Mouse (Mus musculus) midbrain, postnatal 0 days (tissue): ENCODE measurements around the gene Phlpp2. TPM values are rescaled to one million over a fixed set of nuclear protein-coding genes. Genes with fewer than 3 reads are reported as not detected.

Experiments used
- ATAC-seq: fragments of 200-750 bp; cut with Nextera tagmentation; 2 replicates; pipeline ENCODE4 v1.8.0; 2017; ENCODE audit warnings: moderate number of reproducible peaks, mild to moderate bottlenecking, moderate TSS enrichment, moderate library complexity; ENCODE audit not compliant: low FRiP score
- DNase-seq: peaks from one replicate; pipeline ENCODE4 v3.0.0-alpha.2; 2015; ENCODE audit warnings: low spot score
- H3K27ac ChIP-seq: fragments of 300-500 bp; sonication (generic); 2 replicates; pipeline ENCODE4 v1.5.1; 2014; ENCODE audit warnings: low read depth, mild to moderate bottlenecking, low read length, mixed read lengths
- H3K27me3 ChIP-seq: fragments of 300-500 bp; sonication (generic); 2 replicates; pipeline ENCODE4 v1.6.1; 2014; ENCODE audit warnings: low read length, control low read depth, mixed read lengths; ENCODE audit not compliant: insufficient read depth
- H3K36me3 ChIP-seq: fragments of 300-500 bp; sonication (generic); 2 replicates; pipeline ENCODE4 v1.6.1; 2014; ENCODE audit warnings: low read length, control low read depth, mixed read lengths; ENCODE audit not compliant: insufficient read depth
- H3K4me1 ChIP-seq: fragments of 300-500 bp; sonication (generic); 2 replicates; pipeline ENCODE4 v1.6.1; 2014; ENCODE audit warnings: mild to moderate bottlenecking, control low read depth, antibody characterized with exemption, low read length, mixed read lengths; ENCODE audit not compliant: insufficient read depth
- H3K4me2 ChIP-seq: fragments of 300-500 bp; sonication (generic); 2 replicates; pipeline ENCODE4 v1.6.1; 2014; ENCODE audit warnings: low read depth, mild to moderate bottlenecking, low read length, mixed read lengths; ENCODE audit not compliant: poor library complexity, severe bottlenecking
- H3K4me3 ChIP-seq: fragments of 300-500 bp; sonication (generic); 2 replicates; pipeline ENCODE4 v1.5.1; 2014; ENCODE audit warnings: low read depth, mild to moderate bottlenecking, low read length, moderate library complexity
- H3K9ac ChIP-seq: fragments of 300-500 bp; sonication (generic); replicated peaks from 2 replicates; pipeline ENCODE4 v1.6.1; 2014; ENCODE audit warnings: mild to moderate bottlenecking, low read length, moderate library complexity, mixed read lengths; ENCODE audit not compliant: poor library complexity, severe bottlenecking
- H3K9me3 ChIP-seq: fragments of 300-500 bp; sonication (generic); 2 replicates; pipeline ENCODE4 v1.6.1; 2016; ENCODE audit warnings: low read length, control low read depth
- CTCF ChIP-seq: IDR thresholded peaks from 2 replicates; pipeline ENCODE4 v1.5.1; 2016; ENCODE audit warnings: antibody characterized with exemption, mild to moderate bottlenecking
- WGBS: fragments of 180-500 bp; shearing (Covaris S2); extraction: QIAGEN DNeasy Blood & Tissue Kit; methylation state at CpG from one replicate; pipeline ENCODE4 v1.1.7; 2014; 5-methylcytosine and 5-hydroxymethylcytosine counted together
- polyA plus RNA-seq: library from polyadenylated mRNA; unstranded; fragments of >200 nt; fragmentation: Nextera tagmentation; extraction: Ambion mirVana; gene quantifications from 2 replicates; pipeline ENCODE4 v1.2.1, GENCODE M21; 2015
- total RNA-seq: library from RNA; depleted of rRNA; stranded (reverse); fragments of >200 nt; gene quantifications from 2 replicates; pipeline ENCODE4 v1.2.3, GENCODE M21; 2014

Gene Phlpp2
- total and polyA plus RNA-seq, 2 experiments from 2014 or later, result 4.7 to 11.6 TPM

DNA sequence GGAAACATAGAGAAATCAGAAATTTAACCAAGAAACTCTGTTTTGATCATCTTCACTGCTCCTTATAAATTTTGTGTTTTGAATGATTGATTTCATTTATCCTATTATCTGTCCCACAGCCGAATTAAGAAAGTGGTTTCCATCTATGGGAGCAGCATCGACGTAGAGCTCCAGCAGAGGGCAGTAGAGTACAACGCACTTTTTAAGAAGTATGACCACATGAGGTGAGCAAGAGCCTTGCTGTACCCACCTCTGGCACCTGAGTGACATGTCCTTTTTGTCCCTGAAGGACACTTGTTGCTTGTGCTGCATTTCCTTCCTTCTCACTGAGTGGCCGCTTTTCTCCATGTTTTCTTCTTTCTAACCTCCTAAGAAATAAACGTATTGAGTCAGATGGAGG lies 14.9 kb upstream of the Phlpp2 start:
- 44% methylated on average over 6 of the region's 6 CpGs for WGBS

DNA sequence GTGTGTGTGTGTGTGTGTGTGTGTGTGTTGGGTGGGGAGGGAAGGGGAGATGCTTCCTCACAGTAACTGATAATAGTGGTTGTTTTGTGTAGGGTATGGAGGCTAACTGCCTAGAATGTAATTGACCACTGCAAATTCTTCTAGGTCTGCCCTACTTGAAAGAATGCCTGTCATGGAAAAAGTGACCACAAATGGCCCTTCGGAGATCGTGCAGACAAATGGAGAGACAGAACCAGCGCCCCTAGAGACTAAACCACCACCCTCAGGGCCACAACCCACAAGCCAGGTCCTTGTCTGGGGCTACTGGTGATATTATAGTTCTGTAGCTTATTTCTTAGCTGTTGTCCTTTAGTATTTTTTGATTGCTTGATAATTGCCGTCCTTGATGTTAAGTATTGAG lies 13.8 kb upstream of the Phlpp2 start:
- Histone ChIP-seq H3K9ac (no peak overlapping the region), H3K4me3 (no peak overlapping the region), H3K4me2 (no peak overlapping the region), H3K27me3 (no peaks in the 10 kb centered on the region), H3K9me3 (no peaks in the 10 kb centered on the region), H3K4me1 (no peaks in the 10 kb centered on the region), H3K36me3 (peaks cover 45% of the 10 kb centered on the region), H3K27ac (no peak overlapping the region)
- ATAC-seq (no peak), DNase-seq (no peak)
- whole genome bisulfite sequencing, result 87% methylated on average over 4 of the region's 4 CpGs
- no peak for TF ChIP-seq CTCF

More for the DNA sequence above, 14.9 kb upstream of the Phlpp2 start:
- Histone ChIP-seq H3K9ac (no peak overlapping the region), H3K9me3 (no peaks in the 10 kb centered on the region), H3K27me3 (no peaks in the 10 kb centered on the region), H3K4me3 (no peak overlapping the region), H3K4me1 (no peaks in the 10 kb centered on the region), H3K27ac (no peak overlapping the region), H3K4me2 (no peak overlapping the region), H3K36me3 (peaks cover 43% of the 10 kb centered on the region)
- TF ChIP-seq CTCF, result peak; percentile 91
- peak; percentile 78 for DNase-seq
- no peak for ATAC-seq

GRCm38 (mm10) chr8:109855451-109855850 lies 12.9 kb upstream of the Phlpp2 start:
- 98% methylated on average over 6 of the region's 6 CpGs for WGBS

DNA sequence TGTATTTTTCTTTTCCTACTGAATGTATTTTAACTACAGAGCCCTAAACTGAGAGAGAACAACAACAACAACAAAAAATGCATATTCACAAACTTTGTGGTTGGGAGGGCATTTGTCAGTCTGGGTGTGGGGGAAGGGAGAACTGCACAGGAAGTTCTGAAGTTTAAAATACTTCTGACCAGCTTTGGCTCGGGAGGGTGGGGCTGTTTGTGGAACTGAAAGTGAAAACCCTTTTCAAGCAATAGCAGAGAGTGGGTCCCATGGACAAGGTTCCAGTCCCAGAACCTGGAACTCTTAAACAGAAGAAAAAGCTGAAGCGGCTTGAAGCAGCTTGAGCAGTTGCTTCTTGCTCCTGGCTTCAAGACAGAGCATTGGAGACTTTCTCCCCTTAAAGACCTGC lies 4.9 kb upstream of the Phlpp2 start:
- no peaks in the 10 kb centered on the region for H3K4me1 ChIP-seq
- H3K4me2 ChIP-seq, result no peak overlapping the region
- DNase-seq, result no peak
- no peak for ATAC-seq
- H3K36me3 ChIP-seq, result peaks cover 33% of the 10 kb centered on the region
- H3K27ac ChIP-seq, result no peak overlapping the region
- H3K27me3 ChIP-seq, result no peaks in the 10 kb centered on the region
- H3K9me3 ChIP-seq, result no peaks in the 10 kb centered on the region
- WGBS, result 86% methylated on average over 2 of the region's 2 CpGs
- no peak for TF ChIP-seq CTCF
- H3K9ac ChIP-seq, result no peak overlapping the region
- H3K4me3 ChIP-seq, result no peak overlapping the region

More at GRCm38 (mm10) chr8:109855451-109855850, 12.9 kb upstream of the Phlpp2 start:
- ATAC-seq, result no peak
- no peak overlapping the region for H3K4me2 ChIP-seq
- H3K27ac ChIP-seq, result no peak overlapping the region
- H3K4me3 ChIP-seq, result no peak overlapping the region
- TF ChIP-seq CTCF, result no peak
- H3K36me3 ChIP-seq, result peaks cover 50% of the 10 kb centered on the region
- no peaks in the 10 kb centered on the region for H3K27me3 ChIP-seq
- DNase-seq, result no peak
- H3K9ac ChIP-seq, result no peak overlapping the region
- H3K9me3 ChIP-seq, result no peaks in the 10 kb centered on the region
- no peaks in the 10 kb centered on the region for H3K4me1 ChIP-seq

DNA sequence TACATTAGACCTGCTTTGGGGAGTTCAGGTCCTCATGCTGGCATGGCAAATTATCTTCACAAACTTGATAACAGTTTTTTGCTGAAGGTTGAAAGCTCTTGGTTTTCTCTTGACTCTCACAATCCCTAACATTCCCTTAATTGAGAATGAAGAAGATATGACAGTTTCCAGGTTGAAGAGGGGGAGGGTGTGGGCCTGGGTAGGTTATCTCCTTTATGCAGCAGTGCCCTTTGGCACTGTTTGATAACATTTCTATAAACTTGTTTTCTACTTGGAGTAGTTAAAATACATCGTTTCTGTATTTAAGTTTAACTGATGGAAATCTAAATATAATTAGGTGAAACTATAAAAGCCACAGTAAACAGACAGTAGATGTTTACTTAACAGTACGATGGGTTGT lies 3.5 kb upstream of the Phlpp2 start:
- Histone ChIP-seq H3K27ac (no peak overlapping the region), H3K9ac (no peak overlapping the region), H3K4me3 (no peak overlapping the region), H3K4me1 (no peaks in the 10 kb centered on the region), H3K27me3 (no peaks in the 10 kb centered on the region), H3K36me3 (peaks cover 26% of the 10 kb centered on the region), H3K4me2 (no peak overlapping the region), H3K9me3 (no peaks in the 10 kb centered on the region)
- WGBS, result 84% methylated on average over 2 of the region's 2 CpGs
- ATAC-seq (no peak), DNase-seq (no peak)
- no peak for TF ChIP-seq CTCF

DNA sequence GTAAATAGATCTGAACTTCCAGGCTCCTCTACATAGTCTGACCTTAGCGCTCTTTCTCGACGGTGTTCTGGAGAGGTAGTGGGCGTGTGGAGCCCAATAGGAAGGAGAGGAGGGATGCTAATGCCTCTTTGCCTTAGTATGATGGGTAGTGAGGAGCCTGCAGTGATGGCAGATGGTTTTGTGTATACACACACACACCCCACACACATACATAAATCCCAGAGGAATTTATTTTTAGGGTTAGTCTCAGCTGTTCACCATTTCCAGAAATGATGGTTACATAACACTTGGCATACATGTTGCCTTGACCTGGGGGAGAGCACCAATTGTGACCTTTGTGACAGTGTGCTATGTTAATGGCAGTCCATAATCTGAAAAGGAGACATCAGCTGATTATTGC lies 2.8 kb upstream of the Phlpp2 start:
- Histone ChIP-seq H3K9ac (no peak overlapping the region), H3K4me1 (no peaks in the 10 kb centered on the region), H3K27ac (no peak overlapping the region), H3K27me3 (no peaks in the 10 kb centered on the region), H3K4me2 (no peak overlapping the region), H3K36me3 (peaks cover 19% of the 10 kb centered on the region), H3K9me3 (no peaks in the 10 kb centered on the region), H3K4me3 (no peak overlapping the region)
- TF ChIP-seq CTCF, result no peak
- no peak for ATAC-seq
- WGBS, result 87% methylated on average over 4 of the region's 4 CpGs
- no peak for DNase-seq
